Mouse (Mus musculus) testis, adult 2 months (tissue): ENCODE measurements around the gene Msrb2.
A peak's percentile ranks its signal among the peaks of the same experiment; 100 is the strongest.

ENCODE experiments used
- CTCF ChIP-seq: fragments of 200-500 bp; IDR thresholded peaks from 2 replicates; pipeline ENCODE4 v1.5.1; 2012; ENCODE audit warnings: low read depth, mild to moderate bottlenecking, inconsistent platforms, low read length, moderate library complexity; ENCODE audit not compliant: control insufficient read depth, insufficient read depth, insufficient replicate concordance
- POLR2A ChIP-seq: fragments of 200-500 bp; IDR thresholded peaks from 2 replicates; pipeline ENCODE4 v1.6.1; 2012; ENCODE audit warnings: low read depth, mild to moderate bottlenecking, inconsistent platforms, low read length, moderate library complexity; ENCODE audit not compliant: control insufficient read depth

GRCm38 (mm10) chr2:19415063-19415521 lies 43.9 kb downstream of the Msrb2 start:
- TF ChIP-seq CTCF (peak; percentile 17; the same call in 1 of the 2 replicates), POLR2A (no peak)
